Mouse (Mus musculus): ENCODE data around the gene Six4. TPM values are rescaled to one million over a fixed set of nuclear protein-coding genes. Genes with fewer than 3 reads are reported as not detected.
A peak's percentile ranks its signal among the peaks of the same experiment; 100 is the strongest.
"Not testable (repeated sequence)": the region's sequence is repeated elsewhere in the genome, so short reads cannot be mapped to it uniquely, and the experiment has no call there.

Six4 gene
- polyA plus RNA-seq, 1 experiment from 2014 or later: 0.61 TPM

- WGBS: 3% methylated on average over 22 of the region's 23 CpGs
- H3K9me3 ChIP-seq: no peaks in the 10 kb centered on the region
- peaks cover 22% of the 10 kb centered on the region for H3K4me1 ChIP-seq (replicated peaks)
- peak overlapping the region; percentile 100 for H3K4me2 ChIP-seq (replicated peaks)
- H3K4me3 ChIP-seq (replicated peaks): peak overlapping the region; percentile 75
- peaks cover 22% of the 10 kb centered on the region for H3K27me3 ChIP-seq
- H3K27ac ChIP-seq: no peak overlapping the region
- H3K9ac ChIP-seq (replicated peaks): peak overlapping the region; percentile 32; the same call in 1 of the 2 replicates
- H3K36me3 ChIP-seq: no peaks in the 10 kb centered on the region
- peak; percentile 42 for ATAC-seq
Measured at GRCm38 (mm10) chr12:73110431-73111111, 2.7 kb downstream of the Six4 start.

- H3K4me2 ChIP-seq (replicated peaks): no peak overlapping the region
- no peak overlapping the region for H3K27ac ChIP-seq
- H3K9me3 ChIP-seq: peaks cover 4% of the 10 kb centered on the region; the same call in 1 of the 2 replicates
- H3K4me3 ChIP-seq (replicated peaks): no peak overlapping the region
- H3K9ac ChIP-seq (replicated peaks): no peak overlapping the region
- no peak for ATAC-seq
- peaks cover 22% of the 10 kb centered on the region for H3K4me1 ChIP-seq (replicated peaks)
- H3K36me3 ChIP-seq: peaks cover 12% of the 10 kb centered on the region
- WGBS: 87% methylated on average over 2 of the region's 2 CpGs
- H3K27me3 ChIP-seq: peaks cover 17% of the 10 kb centered on the region
Measured at GRCm38 (mm10) chr12:73107821-73108220, 5.4 kb downstream of the Six4 start.

- no peak overlapping the region for H3K4me3 ChIP-seq (replicated peaks)
- no peak for ATAC-seq
- peaks cover 13% of the 10 kb centered on the region for H3K36me3 ChIP-seq
- no peak overlapping the region for H3K27ac ChIP-seq
- no peaks in the 10 kb centered on the region for H3K27me3 ChIP-seq
- no peak overlapping the region for H3K4me2 ChIP-seq (replicated peaks)
- H3K9me3 ChIP-seq: peaks cover 4% of the 10 kb centered on the region; the same call in 1 of the 2 replicates
- H3K9ac ChIP-seq (replicated peaks): no peak overlapping the region
- no peaks in the 10 kb centered on the region for H3K4me1 ChIP-seq (replicated peaks)
- 87% methylated on average over 12 of the region's 12 CpGs for WGBS
Measured at GRCm38 (mm10) chr12:73103713-73104112, 9.5 kb downstream of the Six4 start.

- H3K9me3 ChIP-seq: peaks cover 4% of the 10 kb centered on the region; the same call in 1 of the 2 replicates
- H3K36me3 ChIP-seq: peaks cover 9% of the 10 kb centered on the region
- H3K9ac ChIP-seq (replicated peaks): no peak overlapping the region
- no peak overlapping the region for H3K27ac ChIP-seq
- H3K4me2 ChIP-seq (replicated peaks): no peak overlapping the region
- H3K27me3 ChIP-seq: no peaks in the 10 kb centered on the region
- no peak for ATAC-seq
- no peak overlapping the region for H3K4me3 ChIP-seq (replicated peaks)
- no peaks in the 10 kb centered on the region for H3K4me1 ChIP-seq (replicated peaks)
- 92% methylated on average over 4 of the region's 4 CpGs for WGBS
Measured at GRCm38 (mm10) chr12:73098593-73098992, 14.7 kb downstream of the Six4 start.

GRCm38 (mm10) chr12:73096177-73096576 lies 17.1 kb downstream of the Six4 start:
- ATAC-seq; H3K9ac ChIP-seq (replicated peaks): not testable (repeated sequence)

GRCm38 (mm10) chr12:73094605-73095004 lies 18.7 kb downstream of the Six4 start:
- H3K4me3 ChIP-seq (replicated peaks): no peak overlapping the region
- no peaks in the 10 kb centered on the region for H3K27me3 ChIP-seq
- 25% methylated on average over 2 of the region's 2 CpGs for WGBS
- no peak overlapping the region for H3K4me2 ChIP-seq (replicated peaks)
- H3K27ac ChIP-seq: no peak overlapping the region
- no peak overlapping the region for H3K9ac ChIP-seq (replicated peaks)
- no peaks in the 10 kb centered on the region for H3K36me3 ChIP-seq
- H3K9me3 ChIP-seq: no peaks in the 10 kb centered on the region
- ATAC-seq: no peak
- no peaks in the 10 kb centered on the region for H3K4me1 ChIP-seq (replicated peaks)

More at GRCm38 (mm10) chr12:73096177-73096576, 17.1 kb downstream of the Six4 start:
- H3K27me3 ChIP-seq; H3K4me2 ChIP-seq (replicated peaks); H3K9me3 ChIP-seq; H3K4me1 ChIP-seq (replicated peaks); H3K4me3 ChIP-seq (replicated peaks); H3K27ac ChIP-seq; H3K36me3 ChIP-seq: not testable (repeated sequence)
- WGBS: 90% methylated on average over 5 of the region's 5 CpGs

- Histone ChIP-seq H3K27me3 (no peaks in the 10 kb centered on the region), H3K27ac (no peak overlapping the region), H3K4me2 (replicated peaks) (no peak overlapping the region), H3K4me3 (replicated peaks) (no peak overlapping the region), H3K36me3 (no peaks in the 10 kb centered on the region), H3K9me3 (no peaks in the 10 kb centered on the region), H3K9ac (replicated peaks) (no peak overlapping the region), H3K4me1 (replicated peaks) (no peaks in the 10 kb centered on the region)
- no peak for ATAC-seq
- 83% methylated on average over 2 of the region's 2 CpGs for WGBS
Measured at GRCm38 (mm10) chr12:73094189-73094588, 19.1 kb downstream of the Six4 start.

- no peaks in the 10 kb centered on the region for H3K4me1 ChIP-seq (replicated peaks)
- no peak overlapping the region for H3K4me3 ChIP-seq (replicated peaks)
- H3K27me3 ChIP-seq: no peaks in the 10 kb centered on the region
- no peak for ATAC-seq
- WGBS: 79% methylated on average over 7 of the region's 7 CpGs
- H3K36me3 ChIP-seq: no peaks in the 10 kb centered on the region
- H3K4me2 ChIP-seq (replicated peaks): no peak overlapping the region
- H3K9ac ChIP-seq (replicated peaks): no peak overlapping the region
- H3K27ac ChIP-seq: no peak overlapping the region
- no peaks in the 10 kb centered on the region for H3K9me3 ChIP-seq
Measured at GRCm38 (mm10) chr12:73090672-73091335, 22.5 kb downstream of the Six4 start.

- H3K4me3 ChIP-seq (replicated peaks): no peak overlapping the region
- no peak overlapping the region for H3K27ac ChIP-seq
- H3K4me2 ChIP-seq (replicated peaks): no peak overlapping the region
- H3K27me3 ChIP-seq: no peaks in the 10 kb centered on the region
- WGBS: 71% methylated on average over 4 of the region's 5 CpGs
- H3K36me3 ChIP-seq: no peaks in the 10 kb centered on the region
- no peaks in the 10 kb centered on the region for H3K4me1 ChIP-seq (replicated peaks)
- H3K9me3 ChIP-seq: no peaks in the 10 kb centered on the region
- H3K9ac ChIP-seq (replicated peaks): no peak overlapping the region
- no peak for ATAC-seq
Measured at GRCm38 (mm10) chr12:73088911-73089310, 24.3 kb downstream of the Six4 start.

GRCm38 (mm10) chr12:73088500-73088899 lies 24.8 kb downstream of the Six4 start:
- 75% methylated on average over 5 of the region's 5 CpGs for WGBS
- Histone ChIP-seq H3K27ac (no peak overlapping the region), H3K9ac (replicated peaks) (no peak overlapping the region), H3K4me1 (replicated peaks) (no peaks in the 10 kb centered on the region), H3K4me3 (replicated peaks) (no peak overlapping the region), H3K36me3 (no peaks in the 10 kb centered on the region), H3K27me3 (no peaks in the 10 kb centered on the region), H3K4me2 (replicated peaks) (no peak overlapping the region), H3K9me3 (no peaks in the 10 kb centered on the region)
- ATAC-seq: no peak

GRCm38 (mm10) chr12:73087086-73087485 lies 26.2 kb downstream of the Six4 start:
- H3K9ac ChIP-seq (replicated peaks): no peak overlapping the region
- H3K9me3 ChIP-seq: no peaks in the 10 kb centered on the region
- ATAC-seq: no peak
- no peaks in the 10 kb centered on the region for H3K27me3 ChIP-seq
- WGBS: 89% methylated on average over 7 of the region's 7 CpGs
- no peaks in the 10 kb centered on the region for H3K36me3 ChIP-seq
- H3K4me1 ChIP-seq (replicated peaks): no peaks in the 10 kb centered on the region
- no peak overlapping the region for H3K4me2 ChIP-seq (replicated peaks)
- H3K27ac ChIP-seq: no peak overlapping the region
- H3K4me3 ChIP-seq (replicated peaks): no peak overlapping the region

- Histone ChIP-seq H3K27me3 (no peaks in the 10 kb centered on the region), H3K4me1 (replicated peaks) (no peaks in the 10 kb centered on the region), H3K4me3 (replicated peaks) (no peak overlapping the region), H3K36me3 (no peaks in the 10 kb centered on the region), H3K9me3 (no peaks in the 10 kb centered on the region), H3K27ac (no peak overlapping the region), H3K4me2 (replicated peaks) (no peak overlapping the region), H3K9ac (replicated peaks) (no peak overlapping the region)
- ATAC-seq: no peak
- 17% methylated on average over 11 of the region's 11 CpGs for WGBS
Measured at GRCm38 (mm10) chr12:73085739-73086630, 27.3 kb downstream of the Six4 start.
